Mouse (Mus musculus) T-helper 17 cell (primary cell): ENCODE measurements at regions not wholly inside any gene's neighbourhood (a gene's known extent, or its start where the extent isn't known, plus 50 kb on each side); places are given as distances from the start of the nearest gene placed in this dataset.

Experiments used
- in situ Hi-C, 2 experiments: fragments of 300-600 bp; cut with MboI, MseI; formaldehyde crosslinking; loops; 1 replicate in 1 of 2; 2 replicates in 1 of 2; pipeline ENCODE4 v1.15.1; 2025; ENCODE audit warnings: high pct_unique_total_duplicates in 2 of 2

DNA sequence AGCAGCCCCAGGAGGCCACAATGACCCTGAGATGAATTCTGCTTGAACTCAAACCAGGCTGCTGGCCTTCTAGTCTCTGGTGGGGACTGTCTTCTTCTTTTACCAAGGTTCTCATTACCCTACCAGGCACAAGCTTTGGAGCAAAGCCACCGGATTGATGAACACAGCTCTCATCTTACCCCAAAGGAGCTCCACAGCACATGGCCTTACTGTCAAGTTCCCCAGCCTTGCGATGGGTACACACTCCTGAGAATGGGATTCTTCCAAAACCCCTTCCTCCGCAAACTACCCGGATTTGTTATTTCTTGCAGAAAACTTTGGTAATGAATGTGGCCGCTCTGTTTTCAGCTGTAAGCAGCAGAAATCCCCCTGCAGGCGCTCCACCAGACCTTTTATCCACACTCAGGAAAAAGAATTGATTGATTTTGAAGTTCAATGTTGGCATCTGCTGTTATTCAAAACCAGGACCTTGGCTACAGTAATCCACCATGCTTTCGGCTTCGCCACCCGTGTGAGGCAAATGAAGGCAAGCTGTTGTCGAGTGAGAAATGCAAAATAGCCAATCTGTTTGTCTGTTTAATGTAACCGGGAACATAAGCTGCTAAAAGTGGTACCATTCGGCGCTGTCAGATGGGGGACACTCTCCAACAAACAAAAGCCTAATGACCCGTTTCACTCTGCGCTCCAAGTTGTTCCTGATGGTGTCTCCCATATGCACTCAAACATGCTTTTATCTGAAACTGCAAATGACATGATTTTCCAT lies 278.9 kb downstream of the Maf start:
- in situ Hi-C loops = no loop called here

DNA sequence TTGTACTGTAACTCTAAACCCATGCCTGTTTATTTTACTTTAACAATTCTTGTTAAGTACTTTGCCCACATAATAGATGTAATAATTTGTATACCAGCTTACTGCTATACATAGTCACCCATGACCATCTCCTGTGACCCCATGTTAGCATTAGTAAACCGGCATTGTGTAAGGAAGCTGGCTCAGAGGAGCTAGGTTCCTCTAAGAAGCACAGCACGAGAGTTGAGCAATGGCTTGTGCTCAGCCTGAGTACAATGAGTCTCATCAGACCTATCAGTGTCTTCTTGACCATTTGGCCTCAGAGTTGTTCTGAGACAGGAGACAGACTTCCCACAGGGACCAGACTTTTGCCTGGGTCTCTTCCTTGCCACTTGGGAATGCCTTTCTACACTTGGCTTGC lies 279.6 kb downstream of the Maf start:
- in situ Hi-C loops = no loop called here

- in situ Hi-C loops = no loop called here
Measured at GRCm38 (mm10) chr8:115427490-115427889, 280.1 kb downstream of the Maf start.

- in situ Hi-C loops = no loop called here
Measured at GRCm38 (mm10) chr8:115426543-115426942, 281.1 kb downstream of the Maf start.

GRCm38 (mm10) chr8:115425360-115425759 lies 282.2 kb downstream of the Maf start:
- in situ Hi-C loops = no loop called here

GRCm38 (mm10) chr8:115423682-115424081 lies 283.9 kb downstream of the Maf start:
- in situ Hi-C loops = no loop called here

DNA sequence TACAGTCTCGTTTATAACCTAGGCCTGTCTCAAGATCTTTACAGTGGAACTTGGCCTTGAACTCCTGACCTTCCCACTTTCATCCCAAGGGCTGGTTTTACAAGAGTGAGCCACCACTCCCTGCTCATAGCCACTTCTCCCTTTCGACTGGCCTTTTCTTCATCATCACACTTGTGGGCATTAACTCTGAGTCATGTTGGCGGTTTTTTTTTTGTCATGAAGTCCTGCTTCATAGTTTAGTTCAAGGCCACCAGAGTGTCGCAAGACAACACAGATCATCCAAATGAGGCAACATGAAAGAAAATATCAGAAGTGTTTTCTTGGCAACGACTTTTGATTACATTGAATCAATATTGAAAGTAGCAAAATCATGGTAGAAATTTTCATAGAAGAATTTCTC lies 284.5 kb downstream of the Maf start:
- in situ Hi-C loops = no loop called here

- in situ Hi-C loops = no loop called here
Measured at GRCm38 (mm10) chr8:115420536-115420935, 287.1 kb downstream of the Maf start.

DNA sequence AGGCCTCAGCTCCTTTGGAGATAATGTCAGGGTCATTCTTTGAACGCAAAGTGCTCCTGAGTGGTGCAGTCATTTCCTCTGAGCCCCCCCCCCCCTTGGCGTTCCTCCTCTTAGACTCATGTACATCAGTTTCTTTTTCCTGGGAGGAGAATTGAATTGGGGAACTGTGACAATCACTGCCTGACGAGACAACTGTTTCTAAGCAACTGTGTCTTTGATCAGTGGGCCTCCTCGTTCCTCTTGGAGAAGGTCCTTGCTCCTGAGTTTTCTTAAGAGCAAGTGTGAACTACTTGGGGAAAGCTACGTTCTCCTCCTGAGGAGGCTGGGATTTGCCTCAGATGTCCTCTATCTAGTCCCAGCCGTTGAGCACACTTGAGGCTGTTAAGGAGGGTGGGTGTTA lies 287.5 kb downstream of the Maf start:
- in situ Hi-C loops = no loop called here

DNA sequence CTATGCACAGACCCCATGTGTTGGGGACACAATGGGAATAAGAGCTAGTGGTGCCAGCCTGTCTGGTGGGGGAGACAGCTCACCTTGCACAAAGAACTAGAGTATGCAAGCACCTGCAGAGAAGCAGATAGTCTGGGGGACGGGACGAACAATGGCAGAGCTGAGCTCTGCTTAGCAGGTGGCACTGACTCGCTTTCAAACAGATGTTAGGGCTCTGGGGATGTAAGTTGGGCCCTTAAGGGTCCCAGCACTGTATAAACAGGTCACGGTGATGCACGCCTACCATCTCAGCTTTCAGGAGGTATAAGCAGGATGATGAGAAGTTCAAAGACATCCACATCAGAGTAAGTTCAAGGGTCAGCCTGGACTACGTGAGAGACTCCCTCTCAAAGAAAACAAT lies 289.5 kb downstream of the Maf start:
- in situ Hi-C loops = no loop called here

- in situ Hi-C loops = no loop called here
Measured at GRCm38 (mm10) chr8:115414061-115414473, 293.5 kb downstream of the Maf start.

DNA sequence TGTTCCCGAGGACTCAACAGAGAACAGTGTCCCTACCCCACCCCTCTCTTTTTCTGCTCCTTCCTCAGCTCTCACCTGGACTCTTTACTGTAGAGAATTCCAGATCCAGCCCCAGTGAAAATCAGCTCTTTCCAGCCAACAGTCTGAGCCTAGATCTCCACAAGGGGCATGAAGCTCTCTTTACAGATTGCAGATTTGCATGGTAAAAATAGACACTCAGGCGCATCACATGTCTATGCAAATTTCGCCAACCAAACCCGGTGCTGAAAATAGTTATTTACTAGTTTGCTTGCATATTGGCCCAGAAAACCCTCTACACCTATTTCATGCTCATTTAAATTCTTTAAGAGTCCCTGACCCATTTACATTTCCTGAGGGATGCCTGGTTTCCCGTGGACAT lies 295.8 kb downstream of the Maf start:
- in situ Hi-C loops = no loop called here

GRCm38 (mm10) chr8:115411061-115411460 lies 296.5 kb downstream of the Maf start:
- in situ Hi-C loops = no loop called here

- in situ Hi-C loops = no loop called here
Measured at GRCm38 (mm10) chr8:115410191-115410590, 297.4 kb downstream of the Maf start.

- in situ Hi-C loops = no loop called here
Measured at GRCm38 (mm10) chr8:115407535-115407934, 300.1 kb downstream of the Maf start.

DNA sequence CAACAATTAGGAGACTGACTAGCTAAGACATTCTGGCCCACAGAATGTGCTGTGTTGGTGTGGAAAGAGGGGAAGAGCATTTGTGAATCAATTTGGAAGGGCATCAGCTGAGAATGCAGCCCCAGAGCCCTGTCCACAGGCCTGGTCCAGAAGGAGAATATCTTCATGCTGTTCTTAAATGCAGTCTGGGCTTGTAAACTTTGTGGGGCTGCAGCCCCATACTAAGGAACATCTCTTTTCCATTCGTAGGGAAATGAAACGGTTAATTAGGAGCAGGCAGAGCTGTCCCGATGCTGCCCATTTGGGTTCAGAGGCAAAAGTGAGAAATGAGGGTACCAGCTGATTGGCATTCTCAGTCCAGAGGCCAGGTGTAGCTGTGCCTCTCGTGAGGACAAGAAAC lies 304.0 kb downstream of the Maf start:
- in situ Hi-C loops = loop anchor here in 1 of 2 experiments (5.0 kb wide), 1 partner anchor 1219 kb away; no protein-coding TSS in a partner anchor

DNA sequence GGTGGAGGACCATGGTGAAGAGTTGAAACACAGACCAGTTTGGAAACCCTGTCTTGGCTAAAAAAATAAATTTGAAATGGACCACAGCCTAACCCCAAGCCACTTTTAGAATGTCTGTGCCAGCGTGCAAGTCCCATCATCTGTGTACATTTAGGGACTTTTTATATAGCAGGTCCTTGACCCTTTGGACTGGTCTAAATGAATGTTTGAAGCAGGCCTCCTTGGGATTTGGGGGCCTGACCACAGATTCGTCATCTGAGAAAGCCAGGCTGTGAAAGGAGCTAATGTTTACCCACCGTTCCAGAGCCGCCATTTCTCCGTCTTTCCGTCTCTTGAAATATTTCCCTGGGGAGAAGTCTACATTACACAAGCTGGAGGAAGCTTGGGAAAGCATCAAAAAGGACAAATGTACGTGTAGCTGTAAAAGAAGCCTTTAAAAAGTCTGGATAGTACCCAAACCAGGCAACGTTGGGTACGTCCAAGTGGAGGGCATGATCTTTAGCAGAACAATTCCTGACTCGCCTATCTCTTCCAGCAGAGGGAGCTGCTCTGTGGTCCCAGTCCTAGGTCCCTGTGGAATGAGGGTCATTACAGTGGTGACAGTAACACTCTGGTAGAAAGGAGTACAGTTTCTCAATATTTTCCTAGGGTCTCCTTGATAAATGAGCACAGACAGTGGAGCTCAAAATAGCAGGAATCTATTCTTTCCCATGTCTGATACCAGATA lies 305.0 kb downstream of the Maf start:
- in situ Hi-C loops = loop anchor here in 1 of 2 experiments (5.0 kb wide), 1 partner anchor 1220 kb away; no protein-coding TSS in a partner anchor
